ENCODE assay signal across 17 mouse cellular contexts in the genomic region with DNA sequence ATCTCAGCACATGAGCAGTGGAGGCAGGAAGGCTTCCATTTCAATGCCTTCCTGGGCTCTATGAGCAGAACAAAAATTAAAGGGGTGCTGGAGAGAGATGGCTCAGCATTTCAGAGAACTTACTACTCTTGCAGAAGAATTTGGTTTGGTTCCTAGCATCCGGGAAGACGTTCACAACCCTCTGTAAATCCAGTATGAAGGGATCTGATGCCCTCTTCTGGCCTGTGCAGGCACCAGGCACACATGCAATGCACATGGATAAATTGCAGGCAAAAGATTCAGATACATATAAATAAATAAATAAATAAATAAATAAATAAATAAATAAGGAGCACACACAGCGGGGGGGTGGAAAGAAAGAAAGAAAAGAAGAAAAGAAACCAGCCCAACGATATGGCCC. TPM values are rescaled to one million over a fixed set of nuclear protein-coding genes. Genes with fewer than 3 reads are reported as not detected.
DNase-seq lines count a peak whose midpoint lies in the region; ATAC-seq and TF ChIP-seq lines count a peak whose summit lies in the region.
"Had no signal": no experiment of that assay in that cellular context is flagged by ENCODE, and none has a peak within 500 bp of the region (broad histone marks: within the 10 kb centered on the region; RNA-seq: fewer than 3 reads in every experiment).

No protein-coding gene starts in this region.

- 0 out of 2 replicates have a peak, but pooled peaks have one; percentile 19 for TF ChIP-seq CTCF in heart, postnatal 0 days (IDR thresholded peaks at IDR 0.05; ENCODE audit: low read depth)
- TF ChIP-seq CTCF in lung, embryonic 14.5 days (IDR thresholded peaks at IDR 0.05; ENCODE audit: low read depth): peak; percentile 37; the same call in 1 of the 2 replicates
- TF ChIP-seq CTCF in ES-Bruce4 (IDR thresholded peaks at IDR 0.05; ENCODE audit: low read depth, low read length): peak; percentile 67
- peak; percentile 29; the same call in 1 of the 2 replicates for TF ChIP-seq CTCF in embryonic fibroblast, embryonic 13.5 days (IDR thresholded peaks at IDR 0.05; ENCODE audit: borderline replicate concordance, insufficient read depth, low read length)

- H3K4me1 ChIP-seq in heart, postnatal 0 days (ENCODE audit: control insufficient read depth, insufficient read depth): peaks cover 15% of the 10 kb centered on the region; the same call in 1 of the 2 replicates
- H3K4me1 ChIP-seq in lung, embryonic 14.5 days (ENCODE audit: insufficient read depth): no peaks in the 10 kb centered on the region
- H3K4me1 ChIP-seq in ES-Bruce4 (ENCODE audit: control insufficient read depth, insufficient read depth, low read length): no peaks in the 10 kb centered on the region
- H3K4me1 ChIP-seq in embryonic fibroblast, embryonic 13.5 days (ENCODE audit: control insufficient read depth, insufficient read depth, low read length): no peaks in the 10 kb centered on the region
- peaks cover 17% of the 10 kb centered on the region for H3K4me1 ChIP-seq in embryonic facial prominence, embryonic 10.5 days

- no peak for TF ChIP-seq EP300 in heart, postnatal 0 days (IDR thresholded peaks at IDR 0.05; ENCODE audit: low read depth)
- TF ChIP-seq EP300 in ES-Bruce4 (IDR thresholded peaks at IDR 0.05; ENCODE audit: insufficient read depth, low read depth, low read length): no peak

- no peak for ATAC-seq in heart, postnatal 0 days (ENCODE audit: insufficient read depth, low read depth)
- ATAC-seq in lung, embryonic 14.5 days (ENCODE audit: insufficient read depth): no peak
- ATAC-seq: forebrain, embryonic 15.5 days had no signal

- no peak overlapping the region for H3K27ac ChIP-seq in heart, postnatal 0 days (ENCODE audit: low read depth)
- no peak overlapping the region for H3K27ac ChIP-seq in lung, embryonic 14.5 days (ENCODE audit: low read depth)
- H3K27ac ChIP-seq in ES-Bruce4 (ENCODE audit: insufficient read depth, low read length): no peak overlapping the region
- H3K27ac ChIP-seq in embryonic fibroblast, embryonic 13.5 days (ENCODE audit: insufficient read depth, low read length): no peak overlapping the region
- H3K27ac ChIP-seq in embryonic facial prominence, embryonic 10.5 days (replicated peaks): no peak overlapping the region
- H3K27ac ChIP-seq: forebrain, embryonic 15.5 days; hindbrain, embryonic 10.5 days had no signal

- intact Hi-C loops in heart, postnatal 10 days (cut with DNase I): loop anchor here (1.0 kb wide), 1 partner anchor 37 kb away; no protein-coding TSS in a partner anchor

- no peak overlapping the region for H3K4me2 ChIP-seq in heart, postnatal 0 days (ENCODE audit: low read depth, low read length)
- H3K4me2 ChIP-seq in lung, embryonic 14.5 days: no peak overlapping the region
- H3K4me2 ChIP-seq: forebrain, embryonic 15.5 days; heart, embryonic 11.5 days had no signal

- no peak overlapping the region for H3K9ac ChIP-seq in heart, postnatal 0 days (replicated peaks; ENCODE audit: low read depth, low read length)
- H3K9ac ChIP-seq in lung, embryonic 14.5 days: no peak overlapping the region
- no peak overlapping the region for H3K9ac ChIP-seq in ES-Bruce4 (ENCODE audit: low read depth, poor library complexity, severe bottlenecking)
- H3K9ac ChIP-seq: forebrain, embryonic 15.5 days had no signal

- no peak for DNase-seq in heart, postnatal 0 days (ENCODE audit: low spot score)
- DNase-seq in heart, postnatal 10 days: no peak
- peak; percentile 18 for DNase-seq in lung, embryonic 14.5 days
- no peak for DNase-seq in lung, postnatal 10 days
- DNase-seq in adrenal gland, postnatal 14 days: no peak
- no peak for DNase-seq in embryonic facial prominence, embryonic 10.5 days (ENCODE audit: low spot score)
- DNase-seq: adrenal gland, adult 8-10 months; kidney, adult 11 months; thymus, adult 18-20 months had no signal

- peaks cover 38% of the 10 kb centered on the region for H3K27me3 ChIP-seq in heart, postnatal 0 days (ENCODE audit: control insufficient read depth, insufficient read depth, low read length)
- H3K27me3 ChIP-seq in lung, embryonic 14.5 days (ENCODE audit: insufficient read depth, low read length): peaks cover 37% of the 10 kb centered on the region
- no peaks in the 10 kb centered on the region for H3K27me3 ChIP-seq in ES-Bruce4 (ENCODE audit: control insufficient read depth, insufficient read depth, low read length, poor library complexity, severe bottlenecking)
- peaks cover 49% of the 10 kb centered on the region for H3K27me3 ChIP-seq in embryonic facial prominence, embryonic 10.5 days (replicated peaks; ENCODE audit: low read depth, poor library complexity, severe bottlenecking)

- no peaks in the 10 kb centered on the region for H3K9me3 ChIP-seq in heart, postnatal 0 days (replicated peaks; ENCODE audit: control insufficient read depth, low read length)
- H3K9me3 ChIP-seq in lung, embryonic 14.5 days (ENCODE audit: low read depth, low read length): no peaks in the 10 kb centered on the region
- H3K9me3 ChIP-seq in ES-Bruce4 (replicated peaks; ENCODE audit: control insufficient read depth, insufficient read depth, low read length, poor library complexity, severe bottlenecking): no peaks in the 10 kb centered on the region
- no peaks in the 10 kb centered on the region for H3K9me3 ChIP-seq in embryonic facial prominence, embryonic 10.5 days
- H3K9me3 ChIP-seq: forebrain, embryonic 15.5 days; hindbrain, embryonic 10.5 days had no signal

- WGBS in heart, postnatal 0 days: 54% methylated on average over 4 of the region's 4 CpGs
- 49% methylated on average over 4 of the region's 4 CpGs for WGBS in lung, embryonic 14.5 days
- 48% methylated on average over 4 of the region's 4 CpGs for WGBS in embryonic facial prominence, embryonic 10.5 days

- H3K4me3 ChIP-seq in heart, postnatal 0 days (ENCODE audit: low read depth, low read length): no peak overlapping the region
- no peak overlapping the region for H3K4me3 ChIP-seq in lung, embryonic 14.5 days (ENCODE audit: low read depth, low read length)
- no peak overlapping the region for H3K4me3 ChIP-seq in ES-Bruce4 (ENCODE audit: low read depth, low read length)
- H3K4me3 ChIP-seq in embryonic fibroblast, embryonic 13.5 days (ENCODE audit: insufficient read depth, low read length): no peak overlapping the region
- H3K4me3 ChIP-seq in embryonic facial prominence, embryonic 10.5 days: no peak overlapping the region
- H3K4me3 ChIP-seq: forebrain, embryonic 15.5 days; hindbrain, embryonic 10.5 days had no signal

- no peaks in the 10 kb centered on the region for H3K36me3 ChIP-seq in heart, postnatal 0 days (replicated peaks; ENCODE audit: control insufficient read depth, insufficient read depth, low read length)
- H3K36me3 ChIP-seq in lung, embryonic 14.5 days (ENCODE audit: insufficient read depth): no peaks in the 10 kb centered on the region
- H3K36me3 ChIP-seq in ES-Bruce4 (ENCODE audit: control insufficient read depth, insufficient read depth, low read length, poor library complexity, severe bottlenecking): no peaks in the 10 kb centered on the region
- no peaks in the 10 kb centered on the region for H3K36me3 ChIP-seq in embryonic facial prominence, embryonic 10.5 days (replicated peaks)
- H3K36me3 ChIP-seq: forebrain, embryonic 15.5 days; hindbrain, embryonic 10.5 days had no signal

- no peak for TF ChIP-seq POLR2A in ES-Bruce4 (IDR thresholded peaks at IDR 0.05; ENCODE audit: insufficient read depth, low read length)
- TF ChIP-seq POLR2A in embryonic fibroblast, embryonic 13.5 days (IDR thresholded peaks at IDR 0.05; ENCODE audit: low read depth, low read length): no peak

RNA-seq across cellular contexts. Expression of a gene that starts 3.6 kb away (rescaled TPM):
- not detected in 2 replicates for total RNA-seq in heart, postnatal 0 days (2014; rRNA removed; ENCODE audit: low replicate concordance)
- polyA plus RNA-seq in heart, postnatal 0 days (2015; fragmentation: Nextera tagmentation; extraction: Ambion mirVana): 0.47 and 0.56 TPM in 2 replicates
- total RNA-seq in heart, postnatal 10 days (2021): under 1 TPM in 1 of 2 experiments, not detected in 1; 0.67 TPM
- not detected in 2 replicates for polyA plus RNA-seq in lung, embryonic 14.5 days (2014; fragmentation: Nextera tagmentation; extraction: Ambion mirVana)
- polyA plus RNA-seq in ES-Bruce4 (2011; ENCODE audit: insufficient read depth, insufficient read length, low read depth, missing spikeins): 5.7 and 6.1 TPM in 2 replicates
- polyA plus RNA-seq in embryonic fibroblast, embryonic 13.5 days (2011; ENCODE audit: insufficient read length, low read depth, missing spikeins): not detected in 2 replicates
- total RNA-seq in adrenal gland, postnatal 14 days (2021): 0.19 TPM in 1 of 2 replicates, not detected in the other
- 0.25 TPM in 1 of 2 replicates, not detected in the other for polyA plus RNA-seq in embryonic facial prominence, embryonic 10.5 days (2016; fragmentation: Nextera tagmentation; extraction: Ambion mirVana)
- total RNA-seq: adrenal gland, adult 8-10 months; megakaryocyte progenitor cell, adult 5-6 weeks had no signal
- polyA plus RNA-seq: limb, embryonic 14.5 days had no signal

RNA-seq across cellular contexts. Expression of a gene that starts 4.6 kb away (rescaled TPM):
- 115 and 127 TPM in 2 replicates for total RNA-seq in heart, postnatal 0 days (2014; rRNA removed; ENCODE audit: low replicate concordance)
- 67.7 and 72.2 TPM in 2 replicates for polyA plus RNA-seq in heart, postnatal 0 days (2015; fragmentation: Nextera tagmentation; extraction: Ambion mirVana)
- total RNA-seq in heart, postnatal 10 days (2021): 10 to 100 TPM; 84.0 to 98.6 TPM
- 88.9 and 95.3 TPM in 2 replicates for polyA plus RNA-seq in lung, embryonic 14.5 days (2014; fragmentation: Nextera tagmentation; extraction: Ambion mirVana)
- 75.7 and 90.0 TPM in 2 replicates for polyA plus RNA-seq in ES-Bruce4 (2011; ENCODE audit: insufficient read depth, insufficient read length, low read depth, missing spikeins)
- polyA plus RNA-seq in embryonic fibroblast, embryonic 13.5 days (2011; ENCODE audit: insufficient read length, low read depth, missing spikeins): 161 and 186 TPM in 2 replicates
- total RNA-seq in adrenal gland, postnatal 14 days (2021): 62.0 and 79.0 TPM in 2 replicates
- polyA plus RNA-seq in embryonic facial prominence, embryonic 10.5 days (2016; fragmentation: Nextera tagmentation; extraction: Ambion mirVana): 56.7 and 61.1 TPM in 2 replicates

RNA-seq across cellular contexts. Expression of a gene that starts 6.2 kb away (rescaled TPM):
- total RNA-seq in heart, postnatal 0 days (2014; rRNA removed; ENCODE audit: low replicate concordance): 80.7 and 108 TPM in 2 replicates
- polyA plus RNA-seq in heart, postnatal 0 days (2015; fragmentation: Nextera tagmentation; extraction: Ambion mirVana): 51.7 and 53.6 TPM in 2 replicates
- 10 to 100 TPM; 67.9 to 82.8 TPM for total RNA-seq in heart, postnatal 10 days (2021)
- 8.0 and 9.1 TPM in 2 replicates for polyA plus RNA-seq in lung, embryonic 14.5 days (2014; fragmentation: Nextera tagmentation; extraction: Ambion mirVana)
- 14.3 and 15.3 TPM in 2 replicates for polyA plus RNA-seq in ES-Bruce4 (2011; ENCODE audit: insufficient read depth, insufficient read length, low read depth, missing spikeins)
- 6.8 and 7.8 TPM in 2 replicates for polyA plus RNA-seq in embryonic fibroblast, embryonic 13.5 days (2011; ENCODE audit: insufficient read length, low read depth, missing spikeins)
- 6.0 and 7.9 TPM in 2 replicates for total RNA-seq in adrenal gland, postnatal 14 days (2021)
- polyA plus RNA-seq in embryonic facial prominence, embryonic 10.5 days (2016; fragmentation: Nextera tagmentation; extraction: Ambion mirVana): 16.6 and 18.8 TPM in 2 replicates
- total RNA-seq: megakaryocyte progenitor cell, adult 5-6 weeks had no signal

RNA-seq across cellular contexts. Expression of a gene that starts 33.6 kb away (rescaled TPM):
- total RNA-seq in heart, postnatal 0 days (2014; rRNA removed; ENCODE audit: low replicate concordance): 0.39 and 0.80 TPM in 2 replicates
- polyA plus RNA-seq in heart, postnatal 0 days (2015; fragmentation: Nextera tagmentation; extraction: Ambion mirVana): 0.05 and 0.10 TPM in 2 replicates
- total RNA-seq in heart, postnatal 10 days (2021): under 1 TPM; 0.48 to 0.60 TPM
- polyA plus RNA-seq in lung, embryonic 14.5 days (2014; fragmentation: Nextera tagmentation; extraction: Ambion mirVana): not detected in 2 replicates
- 0.68 and 1.1 TPM in 2 replicates for polyA plus RNA-seq in ES-Bruce4 (2011; ENCODE audit: insufficient read depth, insufficient read length, low read depth, missing spikeins)
- 2.1 and 2.7 TPM in 2 replicates for polyA plus RNA-seq in embryonic fibroblast, embryonic 13.5 days (2011; ENCODE audit: insufficient read length, low read depth, missing spikeins)
- total RNA-seq in adrenal gland, postnatal 14 days (2021): 2.1 and 22.4 TPM in 2 replicates
- polyA plus RNA-seq in embryonic facial prominence, embryonic 10.5 days (2016; fragmentation: Nextera tagmentation; extraction: Ambion mirVana): 0.09 TPM in 1 of 2 replicates, not detected in the other
- polyA plus RNA-seq: hindbrain, embryonic 10.5 days; neural tube, embryonic 14.5 days had no signal

RNA-seq across cellular contexts. Expression of a gene that starts 48.1 kb away (rescaled TPM):
- 52.9 and 56.4 TPM in 2 replicates for total RNA-seq in heart, postnatal 0 days (2014; rRNA removed; ENCODE audit: low replicate concordance)
- 37.6 and 40.5 TPM in 2 replicates for polyA plus RNA-seq in heart, postnatal 0 days (2015; fragmentation: Nextera tagmentation; extraction: Ambion mirVana)
- 10 to 100 TPM; 53.4 to 57.7 TPM for total RNA-seq in heart, postnatal 10 days (2021)
- 38.0 and 39.4 TPM in 2 replicates for polyA plus RNA-seq in lung, embryonic 14.5 days (2014; fragmentation: Nextera tagmentation; extraction: Ambion mirVana)
- polyA plus RNA-seq in ES-Bruce4 (2011; ENCODE audit: insufficient read depth, insufficient read length, low read depth, missing spikeins): 22.3 and 24.8 TPM in 2 replicates
- 21.8 and 24.4 TPM in 2 replicates for polyA plus RNA-seq in embryonic fibroblast, embryonic 13.5 days (2011; ENCODE audit: insufficient read length, low read depth, missing spikeins)
- 27.5 and 28.5 TPM in 2 replicates for total RNA-seq in adrenal gland, postnatal 14 days (2021)
- 46.4 and 49.4 TPM in 2 replicates for polyA plus RNA-seq in embryonic facial prominence, embryonic 10.5 days (2016; fragmentation: Nextera tagmentation; extraction: Ambion mirVana)
